Mouse (Mus musculus): ENCODE data around the gene 6030408B16Rik.

Gene 6030408B16Rik

DNA sequence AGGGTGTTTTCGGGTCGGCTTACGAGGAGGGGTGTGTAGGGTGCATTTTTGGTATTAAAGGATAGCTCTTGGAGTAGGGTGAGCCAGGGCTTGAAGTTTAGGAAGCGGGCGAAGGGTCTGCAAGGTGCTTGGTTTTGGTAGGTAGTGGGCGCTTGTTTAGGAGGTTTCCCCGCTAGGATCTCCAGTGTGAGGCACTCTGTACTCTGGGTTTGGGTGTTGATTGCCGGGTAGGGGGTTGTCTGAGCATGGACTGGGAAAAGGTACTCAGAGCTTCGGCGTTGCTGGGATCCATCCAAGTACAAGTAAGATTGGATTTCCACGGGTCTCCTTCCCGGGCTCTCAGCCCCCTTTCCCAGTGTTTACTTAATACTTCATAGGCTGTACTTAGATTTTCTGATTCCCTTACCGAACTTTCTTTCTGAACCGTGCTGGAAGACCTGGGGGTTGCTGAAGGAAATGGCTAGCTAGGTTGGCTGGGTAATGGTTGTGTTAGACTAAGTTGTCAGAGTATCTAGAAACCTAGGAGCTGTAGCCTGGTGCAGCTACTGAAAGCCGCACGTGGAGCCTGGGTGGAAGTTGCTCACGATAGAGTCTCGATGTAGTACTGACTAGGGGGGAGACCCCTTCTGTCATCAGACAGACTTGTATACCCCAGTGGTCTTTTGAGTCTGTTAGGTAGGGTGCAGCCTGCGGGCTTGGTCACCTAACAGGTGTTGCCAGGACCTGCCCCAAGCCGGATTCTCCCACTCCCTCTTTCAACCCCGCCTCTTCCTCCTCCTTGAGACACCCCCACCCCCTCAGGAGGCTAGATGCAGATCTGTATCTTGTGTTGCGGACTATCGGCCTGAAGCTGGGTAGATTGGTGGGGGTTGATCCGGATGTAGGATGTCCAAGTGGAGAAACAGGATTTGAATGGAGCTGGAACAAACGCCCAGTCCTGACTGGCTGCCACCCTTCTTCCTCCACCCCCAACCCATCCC, 25.7 kb upstream of the 6030408B16Rik start:
- DNase-seq (ENCODE audit: low spot score), result no peak

GRCm38 (mm10) chr15:101270101-101270820, 22.8 kb upstream of the 6030408B16Rik start:
- DNase-seq (ENCODE audit: low spot score), result no peak

GRCm38 (mm10) chr15:101271107-101271506, 21.9 kb upstream of the 6030408B16Rik start:
- no peak for DNase-seq (ENCODE audit: low spot score)

- no peak for DNase-seq (ENCODE audit: low spot score)
These were observed 21.5 kb upstream of the 6030408B16Rik start for GRCm38 (mm10) chr15:101271513-101271912.

DNA sequence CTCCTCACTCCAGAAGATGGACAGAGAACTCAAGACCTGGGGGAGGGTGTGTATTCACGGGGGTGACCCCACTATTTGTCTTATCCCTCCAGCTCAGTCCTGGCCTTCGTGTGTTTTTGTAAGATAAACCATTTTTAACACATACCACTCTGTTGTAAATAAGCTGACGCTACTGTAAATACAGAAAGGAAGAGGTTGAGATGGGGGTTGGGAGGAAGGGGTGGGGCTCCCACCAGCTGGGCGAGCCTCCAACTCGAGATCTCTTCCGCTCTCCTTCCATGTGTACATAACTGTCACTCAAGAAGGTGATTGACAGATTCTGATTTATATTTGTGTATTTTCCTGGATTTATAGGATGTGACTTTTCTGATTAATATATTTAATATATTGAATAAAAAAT, 18.6 kb upstream of the 6030408B16Rik start:
- DNase-seq (ENCODE audit: low spot score), result no peak

- DNase-seq (ENCODE audit: low spot score), result no peak
These were observed 15.6 kb upstream of the 6030408B16Rik start for GRCm38 (mm10) chr15:101277351-101277899.

DNA sequence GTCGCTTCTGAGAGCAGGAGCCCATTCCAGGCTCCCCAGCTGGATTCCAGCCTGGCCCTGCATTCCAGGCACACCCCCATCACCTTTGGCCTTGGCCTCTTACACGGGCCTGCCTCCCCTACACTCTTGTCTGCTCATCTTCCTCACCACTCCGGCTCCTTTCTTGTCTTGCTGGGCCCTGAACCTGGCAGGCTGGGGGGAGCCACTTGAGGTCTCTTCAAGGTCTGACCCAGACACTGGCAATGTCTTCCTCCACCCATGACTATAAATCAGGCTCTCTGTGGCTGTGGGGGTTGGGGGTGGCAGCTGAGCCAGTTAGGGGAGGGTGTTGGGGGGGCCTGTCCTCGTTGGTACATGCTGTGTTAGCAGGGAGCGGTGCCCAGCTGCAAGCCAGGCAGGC, 14.4 kb upstream of the 6030408B16Rik start:
- no peak for DNase-seq (ENCODE audit: low spot score)

DNA sequence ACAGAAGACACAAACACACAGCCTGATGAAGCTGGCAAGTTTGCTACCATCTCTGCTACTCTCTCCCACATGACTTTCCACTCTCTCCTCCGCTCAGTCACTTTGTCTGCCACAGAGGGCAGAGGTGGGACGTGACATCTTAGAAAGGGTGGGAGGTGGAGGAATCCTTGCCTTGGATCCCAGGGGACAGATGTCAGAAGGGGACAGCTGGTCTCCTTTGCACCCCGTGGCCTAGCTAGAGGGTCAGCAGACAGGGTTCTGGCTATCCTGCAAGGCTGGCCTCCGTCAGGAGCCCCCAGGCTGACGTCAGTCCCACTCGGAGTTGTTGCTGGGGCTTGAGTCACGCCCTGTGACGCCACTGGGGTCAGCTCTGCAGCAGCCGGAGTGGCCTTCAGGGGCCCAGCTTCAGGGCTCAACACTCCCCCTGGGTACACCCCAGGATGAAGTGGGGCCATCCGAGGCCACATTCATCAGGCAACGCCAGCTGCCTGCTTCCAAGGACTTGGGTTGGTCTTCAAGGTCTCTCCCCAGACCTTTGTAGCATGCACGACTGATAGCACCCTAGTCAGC, 13.5 kb upstream of the 6030408B16Rik start:
- no peak for DNase-seq (ENCODE audit: low spot score)

GRCm38 (mm10) chr15:101282471-101282870, 10.5 kb upstream of the 6030408B16Rik start:
- DNase-seq (ENCODE audit: low spot score), result no peak

DNA sequence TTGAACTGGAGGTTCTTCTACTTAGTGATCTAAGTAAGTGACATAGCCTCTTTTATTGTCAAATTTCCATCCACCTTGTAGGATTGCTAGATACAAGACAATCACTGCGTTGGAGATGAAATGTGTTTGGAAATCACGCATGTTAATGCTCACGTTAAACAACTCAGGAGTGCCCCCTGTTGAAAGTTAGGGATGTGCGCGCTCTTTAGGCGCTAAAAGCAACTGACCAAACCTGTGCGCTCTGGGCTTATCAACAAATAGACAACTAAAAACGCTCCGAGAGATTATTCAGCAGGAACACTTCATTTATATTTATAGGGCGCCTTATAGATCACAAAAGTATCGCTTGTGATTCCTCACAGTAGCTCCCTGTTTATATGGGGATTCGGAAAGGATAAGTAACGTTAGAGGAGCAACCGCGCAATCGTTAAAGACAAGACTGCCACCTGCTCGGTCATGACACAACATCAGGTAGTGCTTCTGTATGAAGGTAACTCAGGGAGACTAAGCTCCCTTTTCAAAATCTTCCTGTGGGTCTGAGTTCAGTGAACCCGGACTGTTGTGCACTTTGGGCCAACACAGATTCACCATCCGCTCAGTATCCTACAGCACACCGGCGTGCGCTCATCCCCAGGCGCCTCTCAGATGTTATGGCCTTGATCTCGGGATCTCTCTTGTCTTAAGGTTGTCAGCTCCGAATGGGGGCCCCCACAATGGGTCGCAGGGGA, 9.7 kb upstream of the 6030408B16Rik start:
- peak; percentile 90 for DNase-seq (ENCODE audit: low spot score)

DNA sequence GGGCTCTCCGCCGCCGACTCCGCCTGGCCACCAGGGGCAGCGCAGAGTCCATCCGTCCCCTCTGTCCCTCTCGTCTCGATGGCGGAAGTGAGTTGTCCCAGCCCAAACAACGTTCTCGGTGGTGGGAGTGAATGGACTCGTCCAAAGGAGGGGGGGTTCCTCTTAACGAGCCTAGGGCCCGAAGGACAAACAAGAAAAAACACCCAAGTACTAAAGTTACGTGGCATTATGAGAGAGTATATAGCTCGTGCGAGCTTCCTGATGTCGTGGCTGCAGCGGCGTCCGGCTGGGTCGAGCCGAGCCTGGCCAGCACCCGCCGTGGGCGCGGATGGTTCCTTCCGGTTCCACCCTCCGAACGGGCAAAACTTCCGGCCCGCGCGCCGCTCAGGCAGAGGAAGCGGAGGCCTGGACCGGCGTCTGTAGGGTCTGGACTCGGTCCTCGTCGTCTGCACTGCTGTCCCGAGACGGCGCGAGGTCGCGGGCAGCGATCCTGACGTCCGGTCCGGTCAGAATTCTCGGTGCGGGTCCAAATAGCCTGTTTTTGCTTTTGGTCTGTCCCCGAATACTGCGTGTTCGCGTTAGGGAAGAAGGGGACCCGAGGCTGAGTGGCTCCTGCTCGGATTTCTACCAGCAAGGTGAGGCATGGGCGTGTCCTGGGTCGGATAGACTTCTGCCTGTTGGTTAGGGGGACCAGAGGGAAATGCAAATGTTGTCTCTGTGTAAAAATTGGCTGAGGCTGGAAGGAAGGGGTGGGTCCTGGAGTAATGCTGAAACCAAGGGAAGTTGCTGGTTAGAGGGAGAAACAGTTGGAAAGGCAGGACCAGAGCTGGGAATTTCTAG, 8.9 kb upstream of the 6030408B16Rik start, which contains the start of gene Atg101:
TSS of gene Atg101 (plus strand) at position 362 of the 840 bp plus-strand sequence.
- DNase-seq (ENCODE audit: low spot score), result peak; percentile 97

DNA sequence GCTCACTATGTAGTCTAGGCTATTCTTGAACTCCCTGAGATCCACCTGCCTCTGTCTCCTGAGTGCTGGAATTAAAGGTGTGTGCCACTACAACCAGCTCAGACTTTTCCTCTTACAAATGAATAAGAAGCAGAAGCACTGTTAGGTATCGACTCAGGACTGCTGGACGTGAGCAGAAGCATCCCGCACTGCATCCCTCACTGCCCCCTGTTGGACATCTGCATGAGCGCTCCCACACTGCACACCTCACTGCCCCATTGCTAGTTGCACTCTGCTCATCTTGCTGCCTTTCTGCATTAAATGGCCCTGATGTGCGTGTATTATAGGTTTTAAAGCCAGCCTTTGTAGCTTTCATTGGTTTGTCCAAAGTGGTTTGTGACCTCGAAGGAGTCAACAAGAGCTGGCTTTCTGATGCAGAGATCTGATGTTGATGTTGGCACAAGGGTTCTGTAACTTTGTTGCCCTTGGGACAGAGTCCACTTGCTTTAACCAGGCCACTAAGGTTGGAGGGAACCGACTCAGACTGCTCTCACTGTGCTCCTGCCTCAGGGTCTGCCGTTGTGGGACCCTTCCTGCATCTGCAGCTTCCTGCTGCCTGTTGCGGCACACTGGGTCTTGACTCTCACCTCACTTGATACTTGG, 6.8 kb upstream of the 6030408B16Rik start:
- peak; percentile 55 for DNase-seq (ENCODE audit: low spot score)

DNA sequence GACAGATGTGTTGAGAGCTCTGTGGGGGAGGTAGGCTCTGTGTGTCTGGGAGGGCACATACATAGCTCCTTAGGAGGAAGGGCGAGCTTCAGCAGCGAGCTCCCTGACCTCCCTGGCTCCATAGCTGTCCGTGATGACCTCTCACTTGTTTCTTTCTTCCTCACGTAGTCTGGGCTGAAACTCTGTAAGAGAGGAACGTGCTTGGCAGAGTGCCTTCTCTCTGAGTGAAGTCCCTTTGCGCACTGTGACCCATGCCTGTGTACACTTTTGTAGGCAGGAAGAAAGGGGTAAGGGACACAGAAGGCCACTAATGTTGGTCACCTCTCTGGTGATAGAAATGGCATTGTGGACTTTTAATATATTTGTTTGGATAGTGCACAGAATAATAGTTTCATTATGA, 5.7 kb upstream of the 6030408B16Rik start:
- DNase-seq (ENCODE audit: low spot score), result no peak

DNA sequence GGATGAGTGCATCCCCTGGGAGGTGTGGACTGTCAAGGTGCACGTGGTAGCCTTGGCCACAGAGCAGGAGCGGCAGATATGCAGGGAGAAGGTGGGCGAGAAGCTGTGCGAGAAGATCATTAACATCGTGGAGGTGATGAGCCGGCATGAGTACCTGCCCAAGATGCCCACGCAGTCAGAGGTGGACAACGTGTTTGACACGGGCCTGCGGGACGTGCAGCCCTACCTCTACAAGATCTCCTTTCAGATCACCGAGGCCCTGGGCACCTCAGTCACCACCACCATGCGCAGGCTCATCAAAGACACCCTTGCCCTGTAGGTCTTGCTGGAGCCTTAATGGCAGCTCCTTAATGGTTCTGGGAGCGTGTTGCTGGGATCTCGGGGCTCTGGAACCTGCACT, 2.7 kb upstream of the 6030408B16Rik start:
- no peak for DNase-seq (ENCODE audit: low spot score)

GRCm38 (mm10) chr15:101292012-101292411, 1.0 kb upstream of the 6030408B16Rik start:
- peak; percentile 46 for DNase-seq (ENCODE audit: low spot score)

GRCm38 (mm10) chr15:101294028-101294894, 1.2 kb downstream of the 6030408B16Rik start:
- no peak for DNase-seq (ENCODE audit: low spot score)

GRCm38 (mm10) chr15:101295106-101295505, 2.1 kb downstream of the 6030408B16Rik start:
- no peak for DNase-seq (ENCODE audit: low spot score)

- no peak for DNase-seq (ENCODE audit: low spot score)
These were observed 2.6 kb downstream of the 6030408B16Rik start for GRCm38 (mm10) chr15:101295616-101296015.

DNA sequence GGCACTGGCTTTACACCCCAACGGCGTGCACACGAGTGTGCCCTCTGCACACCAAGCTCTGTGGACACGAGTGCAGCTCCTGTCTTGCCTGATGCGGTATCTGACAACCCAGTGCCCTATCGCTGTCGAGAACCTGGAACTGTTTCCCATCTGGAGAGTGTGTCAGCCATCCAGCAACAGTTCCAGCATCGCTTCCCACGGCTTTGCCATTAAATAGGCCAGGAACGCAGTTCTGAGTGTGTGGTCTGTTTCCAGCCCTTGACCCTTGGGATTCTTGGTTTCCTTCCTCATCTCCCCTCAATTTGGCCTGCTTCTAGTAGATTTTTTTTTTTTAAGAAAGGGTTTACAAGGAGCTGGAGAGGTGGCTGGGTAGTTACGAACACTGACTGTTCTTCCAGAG, 3.1 kb downstream of the 6030408B16Rik start:
- no peak for DNase-seq (ENCODE audit: low spot score)

Measured in MN1 (cell line).